Mouse (Mus musculus) lung, embryonic 14.5 days (tissue): ENCODE data around the gene Fance. TPM values are rescaled to one million over a fixed set of nuclear protein-coding genes. Genes with fewer than 3 reads are reported as not detected.

Source experiments
- ATAC-seq: fragments of 200-750 bp; cut with Nextera tagmentation; 2 replicates; pipeline ENCODE4 v1.8.0; 2017; ENCODE audit warnings: mild to moderate bottlenecking, moderate TSS enrichment, moderate library complexity; ENCODE audit not compliant: insufficient read depth
- DNase-seq: peaks from one replicate; pipeline ENCODE4 v3.0.0-alpha.2; 2015
- H3K27ac ChIP-seq: fragments of 300-500 bp; sonication (generic); 2 replicates; pipeline ENCODE4 v1.5.1; 2014; ENCODE audit warnings: low read depth, mild to moderate bottlenecking, moderate library complexity
- H3K27me3 ChIP-seq: fragments of 300-500 bp; sonication (generic); 2 replicates; pipeline ENCODE4 v1.6.1; 2014; ENCODE audit warnings: low read length, control low read depth; ENCODE audit not compliant: insufficient read depth
- H3K36me3 ChIP-seq: fragments of 300-500 bp; sonication (generic); 2 replicates; pipeline ENCODE4 v1.6.1; 2014; ENCODE audit warnings: control low read depth; ENCODE audit not compliant: insufficient read depth
- H3K4me1 ChIP-seq: fragments of 300-500 bp; sonication (generic); 2 replicates; pipeline ENCODE4 v1.6.1; 2014; ENCODE audit warnings: antibody characterized with exemption, control low read depth; ENCODE audit not compliant: insufficient read depth
- H3K4me2 ChIP-seq: fragments of 300-500 bp; sonication (generic); 2 replicates; pipeline ENCODE4 v1.6.1; 2014; ENCODE audit warnings: mild to moderate bottlenecking
- H3K4me3 ChIP-seq: fragments of 300-500 bp; sonication (generic); 2 replicates; pipeline ENCODE4 v1.5.1; 2014; ENCODE audit warnings: low read depth, low read length
- H3K9ac ChIP-seq: fragments of 300-500 bp; sonication (generic); 2 replicates; pipeline ENCODE4 v1.6.1; 2014
- H3K9me3 ChIP-seq: fragments of 300-500 bp; sonication (generic); 2 replicates; pipeline ENCODE4 v1.6.1; 2016; ENCODE audit warnings: low read depth, low read length, control low read depth
- CTCF ChIP-seq: IDR thresholded peaks from 2 replicates; pipeline ENCODE4 v1.5.1; 2016; ENCODE audit warnings: antibody characterized with exemption, low read depth
- WGBS: fragments of 180-500 bp; shearing (Covaris S2); extraction: QIAGEN DNeasy Blood & Tissue Kit; methylation state at CpG from one replicate; pipeline ENCODE4 v1.1.7; 2014; 5-methylcytosine and 5-hydroxymethylcytosine counted together
- polyA plus RNA-seq: library from polyadenylated mRNA; unstranded; fragments of >200 nt; fragmentation: Nextera tagmentation; extraction: Ambion mirVana; gene quantifications from 2 replicates; pipeline ENCODE4 v1.2.1, GENCODE M21; 2014

Gene Fance
- polyA plus RNA-seq, 1 experiment from 2014 or later: 35.3 TPM

DNA sequence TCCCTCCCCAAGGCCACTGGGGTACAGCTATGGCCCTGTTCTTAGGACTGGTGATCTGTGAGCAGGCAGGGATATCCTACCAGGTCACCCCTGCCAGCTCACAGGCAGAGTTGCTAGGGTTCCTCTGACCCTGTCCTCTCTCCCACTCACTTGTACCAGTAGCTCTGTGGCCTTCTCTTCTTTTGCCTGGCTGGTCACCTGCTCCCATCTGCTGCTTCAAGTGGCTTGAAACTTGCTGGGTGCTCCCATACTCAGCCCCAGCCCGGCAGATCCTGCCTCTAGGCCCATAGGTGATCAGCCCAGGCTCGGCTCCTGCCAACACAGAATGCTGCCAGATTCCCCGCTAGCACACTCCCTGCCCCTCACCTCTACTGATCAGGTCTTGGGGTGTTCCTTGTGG, 12.5 kb upstream of the Fance start:
- 50% methylated on average over 3 of the region's 3 CpGs for WGBS
- Histone ChIP-seq H3K9me3 (no peaks in the 10 kb centered on the region), H3K4me1 (no peaks in the 10 kb centered on the region), H3K9ac (no peak overlapping the region), H3K36me3 (peaks cover 10% of the 10 kb centered on the region; the same call in 1 of the 2 replicates), H3K4me2 (no peak overlapping the region), H3K4me3 (no peak overlapping the region), H3K27me3 (no peaks in the 10 kb centered on the region), H3K27ac (no peak overlapping the region)
- DNase-seq (no peak), ATAC-seq (no peak)
- TF ChIP-seq CTCF: no peak

DNA sequence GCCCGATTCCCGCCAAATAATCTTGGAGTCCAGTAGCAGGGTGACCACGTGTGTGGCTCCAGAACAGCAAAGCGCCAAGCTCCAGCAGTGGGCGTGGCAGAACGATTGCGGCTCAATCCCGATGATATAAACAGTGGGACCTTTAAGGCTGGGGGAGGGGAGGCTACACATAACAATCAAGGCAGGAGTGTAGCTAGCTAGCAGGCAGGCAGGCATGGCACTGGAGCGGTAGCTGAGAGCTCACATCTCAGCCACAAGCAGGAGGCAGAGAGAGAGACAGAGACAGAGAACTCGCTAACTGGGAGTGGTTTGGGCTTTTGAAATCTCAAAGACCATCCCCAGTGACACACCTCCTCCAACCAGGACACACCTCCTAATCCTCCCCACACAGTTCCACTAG, 8.1 kb upstream of the Fance start:
- 44% methylated on average over 10 of the region's 10 CpGs for WGBS
- Histone ChIP-seq H3K4me3 (no peak overlapping the region), H3K4me2 (no peak overlapping the region), H3K4me1 (no peaks in the 10 kb centered on the region), H3K36me3 (no peaks in the 10 kb centered on the region), H3K9me3 (no peaks in the 10 kb centered on the region), H3K27ac (no peak overlapping the region), H3K27me3 (no peaks in the 10 kb centered on the region), H3K9ac (no peak overlapping the region)
- no peak for TF ChIP-seq CTCF
- no peak for ATAC-seq
- peak; percentile 47 for DNase-seq

DNA sequence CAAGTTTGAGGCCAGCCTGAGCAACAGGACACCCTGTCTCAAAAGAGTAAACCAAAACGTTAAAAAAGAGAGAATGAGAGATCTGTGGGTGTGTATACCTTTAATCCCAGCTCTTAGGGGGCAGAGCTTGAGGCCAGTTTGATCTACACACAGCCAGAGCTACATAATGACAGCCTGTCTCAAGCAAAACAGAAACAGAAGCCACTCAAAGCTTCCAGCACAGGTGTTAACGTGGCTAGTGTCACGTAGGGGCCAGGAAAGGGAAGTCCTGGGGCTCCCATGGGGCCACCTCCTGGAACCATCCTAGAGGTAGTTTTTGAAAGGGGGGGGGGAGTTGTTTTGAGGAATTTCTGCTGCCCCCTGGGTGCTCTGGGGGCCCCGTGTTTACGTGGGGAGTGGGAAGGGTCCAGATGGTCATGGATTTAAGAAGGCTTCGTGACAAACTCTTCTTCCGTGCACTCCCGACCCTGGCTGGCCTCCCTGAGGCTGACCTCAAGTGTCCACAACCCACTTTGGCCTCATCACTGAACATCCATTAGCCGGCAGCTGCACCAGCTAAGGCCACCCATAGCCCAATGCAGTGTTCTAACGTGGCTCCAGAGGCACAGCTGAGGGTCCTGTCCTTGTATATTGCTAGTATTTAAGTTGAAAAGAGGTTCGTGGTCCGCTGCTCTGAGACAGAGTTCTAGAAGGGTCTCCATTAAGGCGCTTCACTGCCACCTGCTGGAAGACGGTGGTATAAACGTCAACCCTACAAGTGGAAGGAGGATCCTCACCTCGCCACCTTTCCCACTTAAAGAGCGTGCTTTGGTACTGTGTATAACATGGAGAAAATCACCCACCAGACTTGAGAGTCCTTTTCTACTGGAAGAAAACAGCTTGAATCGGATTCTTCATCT, 4.8 kb upstream of the Fance start:
- no peak overlapping the region for H3K4me3 ChIP-seq
- ATAC-seq (0 out of 2 replicates have a peak, but pooled peaks have one; percentile 18), DNase-seq (peak; percentile 98)
- TF ChIP-seq CTCF: peak; percentile 97
- H3K27me3 ChIP-seq: no peaks in the 10 kb centered on the region
- peak overlapping the region; percentile 45 for H3K4me2 ChIP-seq
- H3K36me3 ChIP-seq: no peaks in the 10 kb centered on the region
- no peaks in the 10 kb centered on the region for H3K4me1 ChIP-seq
- H3K9me3 ChIP-seq: no peaks in the 10 kb centered on the region
- no peak overlapping the region for H3K9ac ChIP-seq
- WGBS: 9% methylated on average over 18 of the region's 18 CpGs
- H3K27ac ChIP-seq: no peak overlapping the region

DNA sequence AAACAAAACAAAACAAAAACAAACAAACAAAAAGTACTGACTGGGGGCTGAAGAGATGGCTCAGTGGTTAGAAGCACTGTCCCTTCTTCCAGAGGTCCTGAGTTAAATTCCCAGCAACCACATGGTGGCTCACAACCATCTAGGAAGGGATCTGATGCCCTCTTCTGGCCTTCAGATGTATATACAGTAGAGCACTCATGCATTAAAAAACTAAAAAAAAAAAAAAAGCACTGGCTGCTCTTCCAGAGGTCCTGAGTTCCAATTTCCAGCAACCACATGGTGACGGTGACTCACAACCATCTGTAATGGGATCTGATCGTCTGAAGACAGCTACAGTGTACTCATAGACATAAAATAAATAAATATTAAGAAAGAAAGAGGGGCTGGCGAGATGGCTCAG, 2.5 kb upstream of the Fance start:
- ATAC-seq (no peak), DNase-seq (no peak)
- Histone ChIP-seq H3K4me3 (no peak overlapping the region), H3K27me3 (no peaks in the 10 kb centered on the region), H3K27ac (no peak overlapping the region), H3K9me3 (no peaks in the 10 kb centered on the region), H3K36me3 (peaks cover 3% of the 10 kb centered on the region; the same call in 1 of the 2 replicates), H3K9ac (no peak overlapping the region), H3K4me1 (0 out of 2 replicates have a peak, but pooled peaks cover 4% of the 10 kb centered on the region), H3K4me2 (no peak overlapping the region)
- TF ChIP-seq CTCF: no peak
- WGBS: 64% methylated on average over 3 of the region's 3 CpGs

DNA sequence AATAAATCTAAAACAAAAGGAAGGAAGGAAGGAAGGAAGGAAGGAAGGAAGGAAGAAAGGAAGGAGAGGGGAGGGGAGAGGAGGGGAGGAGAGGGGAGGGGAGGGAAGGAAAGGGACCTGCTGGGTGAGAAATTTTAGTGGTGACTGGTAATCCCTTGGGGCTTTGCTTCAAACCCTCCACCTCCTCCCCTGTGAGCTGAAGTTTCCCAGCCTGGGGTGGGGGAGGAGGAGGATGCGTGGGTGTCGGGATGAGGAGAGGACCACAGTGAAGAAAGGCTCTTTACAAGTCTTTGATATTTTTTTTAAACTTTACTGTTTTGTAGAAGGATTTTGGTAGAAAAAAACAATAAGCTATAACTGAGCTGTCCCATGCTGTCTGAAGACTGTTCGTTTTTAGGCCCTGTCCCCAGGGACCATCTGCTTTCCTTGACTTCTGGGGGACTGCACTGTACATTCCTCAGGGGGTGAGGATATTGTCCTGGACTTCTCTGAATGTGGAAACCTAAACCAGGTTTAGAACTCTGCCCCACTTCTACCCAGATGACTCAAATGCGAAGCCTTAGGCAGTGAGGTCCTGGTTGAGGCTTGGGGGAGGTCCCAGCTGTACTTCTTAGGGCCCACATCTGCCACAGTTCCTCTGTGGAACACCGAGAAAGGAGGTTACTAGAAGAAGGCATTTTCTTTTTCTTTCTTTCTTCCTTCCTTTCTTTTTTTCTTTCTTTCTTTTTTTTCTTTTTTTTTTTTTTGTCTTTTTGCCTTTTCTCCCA, 1.8 kb upstream of the Fance start:
- TF ChIP-seq CTCF: no peak
- H3K4me1 ChIP-seq: 0 out of 2 replicates have a peak, but pooled peaks cover 4% of the 10 kb centered on the region
- H3K36me3 ChIP-seq: peaks cover 10% of the 10 kb centered on the region; the same call in 1 of the 2 replicates
- no peak overlapping the region for H3K27ac ChIP-seq
- no peak overlapping the region for H3K4me2 ChIP-seq
- 75% methylated on average over 5 of the region's 5 CpGs for WGBS
- H3K9me3 ChIP-seq: no peaks in the 10 kb centered on the region
- no peak overlapping the region for H3K9ac ChIP-seq
- no peak overlapping the region for H3K4me3 ChIP-seq
- ATAC-seq (no peak), DNase-seq (no peak)
- no peaks in the 10 kb centered on the region for H3K27me3 ChIP-seq

DNA sequence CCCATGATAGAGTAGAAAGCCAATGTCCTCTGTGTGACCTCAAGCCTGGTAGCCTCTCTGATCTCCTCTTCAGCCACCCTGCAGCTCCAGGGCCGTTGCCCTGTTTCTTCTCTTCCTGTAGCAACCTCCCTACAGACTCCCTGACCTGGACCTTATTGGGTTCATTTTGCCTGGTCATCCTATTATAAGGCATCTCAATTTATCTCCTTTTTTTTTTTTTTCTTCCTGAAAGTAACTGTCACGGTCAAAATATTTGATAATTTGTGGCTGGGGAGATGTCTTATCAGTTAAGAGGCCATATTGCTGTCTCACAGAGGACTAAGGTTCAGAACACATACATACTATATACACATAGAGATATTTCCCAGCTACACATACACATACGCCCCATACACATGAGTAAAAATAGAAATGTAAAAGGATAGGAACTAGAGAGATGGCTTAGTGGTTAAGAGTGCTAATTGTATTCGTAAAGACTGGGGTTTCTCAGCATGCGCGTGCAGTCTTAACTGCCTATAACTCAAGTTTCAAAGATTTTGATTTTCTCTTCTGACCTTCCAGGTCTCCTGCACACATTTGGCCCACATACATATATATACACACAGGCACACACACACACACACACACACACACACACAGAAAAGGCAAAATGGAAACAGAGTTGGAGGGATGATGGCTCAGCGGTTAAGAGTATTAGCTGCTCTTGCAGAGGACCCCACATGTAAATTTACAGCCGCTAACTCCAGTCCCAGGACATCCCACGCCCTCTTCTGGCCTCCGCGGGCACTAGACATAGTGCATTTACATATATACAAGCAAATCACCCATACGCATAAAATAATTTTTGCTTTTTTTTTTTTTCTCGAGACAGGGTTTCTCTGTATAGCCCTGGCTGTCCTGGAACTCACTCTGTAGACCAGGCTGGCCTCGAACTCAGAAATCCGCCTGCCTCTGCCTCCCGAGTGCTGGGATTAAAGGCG, 797 bp upstream of the Fance start:
- Histone ChIP-seq H3K27ac (peak overlapping the region; percentile 76; the same call in 1 of the 2 replicates), H3K27me3 (no peaks in the 10 kb centered on the region), H3K4me3 (peak overlapping the region; percentile 82), H3K36me3 (peaks cover 19% of the 10 kb centered on the region; the same call in 1 of the 2 replicates), H3K4me2 (peak overlapping the region; percentile 86), H3K9me3 (no peaks in the 10 kb centered on the region), H3K4me1 (0 out of 2 replicates have a peak, but pooled peaks cover 4% of the 10 kb centered on the region), H3K9ac (no peak overlapping the region)
- 20% methylated on average over 17 of the region's 17 CpGs for WGBS
- DNase-seq: peak; percentile 74
- ATAC-seq: peak; percentile 36
- peak; percentile 52 for TF ChIP-seq CTCF
